Mouse (Mus musculus) G1E (cell line): Measurements from ENCODE around the gene Tmprss13. TPM values are rescaled to one million over a fixed set of nuclear protein-coding genes. Genes with fewer than 3 reads are reported as not detected.

Experiments used
- ATAC-seq: 2 replicates; pipeline ENCODE4 v1.8.0; 2016; ENCODE audit warnings: mild to moderate bottlenecking; ENCODE audit not compliant: insufficient number of reproducible peaks, poor library complexity, low FRiP score, severe bottlenecking; ENCODE audit errors: extremely low read depth
- DNase-seq: peaks from one replicate; pipeline ENCODE4 v3.0.0; 2012; ENCODE audit warnings: low spot score
- H3K27me3 ChIP-seq: 2 replicates; pipeline ENCODE4 v1.6.1; 2012; ENCODE audit warnings: mild to moderate bottlenecking, low read length, inconsistent platforms; ENCODE audit not compliant: insufficient read depth
- H3K36me3 ChIP-seq: replicated peaks from 2 replicates; pipeline ENCODE3; 2012; ENCODE audit warnings: mild to moderate bottlenecking, inconsistent platforms
- H3K4me1 ChIP-seq: 2 replicates; pipeline ENCODE4 v1.6.1; 2012; ENCODE audit warnings: low read depth, low read length, inconsistent platforms, mixed read lengths; ENCODE audit not compliant: insufficient read depth
- H3K4me3 ChIP-seq: 2 replicates; pipeline ENCODE4 v1.5.1; 2012; ENCODE audit warnings: low read depth, mild to moderate bottlenecking, inconsistent platforms, low read length, moderate library complexity, mixed read lengths
- H3K9me3 ChIP-seq: replicated peaks from 2 replicates; pipeline ENCODE4 v1.6.1; 2012; ENCODE audit warnings: inconsistent platforms
- CTCF ChIP-seq: IDR thresholded peaks from 2 replicates; pipeline ENCODE4 v1.5.1; 2012; ENCODE audit warnings: low read depth, low read length, inconsistent platforms, mixed read lengths
- GATA1 ChIP-seq: IDR thresholded peaks from 2 replicates; pipeline ENCODE4 v1.6.1; 2012; ENCODE audit warnings: borderline replicate concordance, low read length, inconsistent platforms, mixed read lengths
- GATA2 ChIP-seq: IDR thresholded peaks from 2 replicates; pipeline ENCODE4 v1.6.1; 2012; ENCODE audit warnings: low read depth, low read length, inconsistent platforms, borderline replicate concordance
- POLR2AphosphoS5 ChIP-seq: IDR thresholded peaks from 2 replicates; pipeline ENCODE4 v1.6.1; 2012; ENCODE audit warnings: low read depth, low read length, inconsistent platforms; ENCODE audit not compliant: insufficient replicate concordance
- TAL1 ChIP-seq: conservative IDR thresholded peaks from 2 replicates; pipeline ENCODE4 v1.6.1; 2012; ENCODE audit warnings: low read depth, low read length, inconsistent platforms, mixed read lengths
- polyA plus RNA-seq: library from polyadenylated mRNA; stranded (reverse); fragments of >175 nt; gene quantifications from 2 replicates; pipeline ENCODE4 v1.2.3, GENCODE M21; 2012
- total RNA-seq, 2 experiments: library from RNA; stranded (forward) in 1 of 2; stranded (reverse) in 1 of 2; fragments of 200-1000 nt in 1 of 2; fragments of >200 nt in 1 of 2; fragmentation: Nextera tagmentation in 1 of 2; gene quantifications; 2 replicates each; pipeline ENCODE4 v1.2.3; 2014 to 2017

Tmprss13 gene
- total and polyA plus RNA-seq, 3 experiments, result 0.05 TPM; not detected in 2

GRCm38 (mm10) chr9:45363639-45364214, 44.8 kb downstream of the Tmprss13 start:
- no peak for ATAC-seq
- Histone ChIP-seq H3K27me3 (peaks cover 6% of the 10 kb centered on the region; the same call in 1 of the 2 replicates), H3K9me3 (no peaks in the 10 kb centered on the region), H3K4me1 (no peaks in the 10 kb centered on the region), H3K36me3 (no peaks in the 10 kb centered on the region), H3K4me3 (no peak overlapping the region)
- no peak for DNase-seq
- TF ChIP-seq CTCF (no peak), TAL1 (no peak), GATA2 (no peak), GATA1 (no peak), POLR2AphosphoS5 (no peak)

- TF ChIP-seq GATA2 (no peak), GATA1 (no peak), CTCF (no peak), TAL1 (no peak), POLR2AphosphoS5 (no peak)
- no peak overlapping the region for H3K4me3 ChIP-seq
- no peaks in the 10 kb centered on the region for H3K9me3 ChIP-seq
- peaks cover 15% of the 10 kb centered on the region; the same call in 1 of the 2 replicates for H3K27me3 ChIP-seq
- ATAC-seq (no peak), DNase-seq (no peak)
- no peaks in the 10 kb centered on the region for H3K4me1 ChIP-seq
- H3K36me3 ChIP-seq, result no peaks in the 10 kb centered on the region
Observed at GRCm38 (mm10) chr9:45367716-45368115, 48.8 kb downstream of the Tmprss13 start.

GRCm38 (mm10) chr9:45368341-45368901, 49.5 kb downstream of the Tmprss13 start:
- Histone ChIP-seq H3K4me3 (no peak overlapping the region), H3K4me1 (no peaks in the 10 kb centered on the region), H3K27me3 (peaks cover 15% of the 10 kb centered on the region; the same call in 1 of the 2 replicates), H3K9me3 (no peaks in the 10 kb centered on the region), H3K36me3 (no peaks in the 10 kb centered on the region)
- ATAC-seq (no peak), DNase-seq (no peak)
- no peak for TF ChIP-seq GATA2
- no peak for TF ChIP-seq CTCF
- no peak for TF ChIP-seq POLR2AphosphoS5
- no peak for TF ChIP-seq TAL1
- no peak for TF ChIP-seq GATA1

- no peak for TF ChIP-seq POLR2AphosphoS5
- Histone ChIP-seq H3K36me3 (no peaks in the 10 kb centered on the region), H3K27me3 (peaks cover 15% of the 10 kb centered on the region; the same call in 1 of the 2 replicates), H3K4me3 (no peak within 1 kb of the TSS), H3K9me3 (no peaks in the 10 kb centered on the region), H3K4me1 (no peaks in the 10 kb centered on the region)
- ATAC-seq (no peak), DNase-seq (no peak)
Observed at GRCm38 (mm10) chr9:45370117-45370561, 51.2 kb downstream of the Tmprss13 start, which contains the start of gene Fxyd6. Gene Fxyd6, plus strand, starts transcription at chr9:45370185.

GRCm38 (mm10) chr9:45370616-45371336, 51.9 kb downstream of the Tmprss13 start:
- Histone ChIP-seq H3K27me3 (peaks cover 15% of the 10 kb centered on the region; the same call in 1 of the 2 replicates), H3K9me3 (no peaks in the 10 kb centered on the region), H3K4me3 (no peak overlapping the region), H3K36me3 (no peaks in the 10 kb centered on the region), H3K4me1 (no peaks in the 10 kb centered on the region)
- DNase-seq (no peak), ATAC-seq (no peak)
- TF ChIP-seq POLR2AphosphoS5, result no peak

GRCm38 (mm10) chr9:45371337-45371707, 52.4 kb downstream of the Tmprss13 start:
- Histone ChIP-seq H3K4me3 (no peak overlapping the region), H3K36me3 (no peaks in the 10 kb centered on the region), H3K27me3 (0 out of 2 replicates have a peak, but pooled peaks cover 12% of the 10 kb centered on the region), H3K9me3 (no peaks in the 10 kb centered on the region), H3K4me1 (no peaks in the 10 kb centered on the region)
- no peak for DNase-seq
- no peak for TF ChIP-seq GATA1
- TF ChIP-seq POLR2AphosphoS5, result no peak
- TF ChIP-seq TAL1, result no peak
- no peak for TF ChIP-seq GATA2
- no peak for TF ChIP-seq CTCF
- ATAC-seq, result no peak

- H3K9me3 ChIP-seq, result no peaks in the 10 kb centered on the region
- H3K27me3 ChIP-seq, result 0 out of 2 replicates have a peak, but pooled peaks cover 10% of the 10 kb centered on the region
- TF ChIP-seq GATA2 (no peak), CTCF (no peak), GATA1 (no peak), POLR2AphosphoS5 (no peak), TAL1 (no peak)
- ATAC-seq (no peak), DNase-seq (no peak)
- H3K4me1 ChIP-seq, result no peaks in the 10 kb centered on the region
- no peak overlapping the region for H3K4me3 ChIP-seq
- no peaks in the 10 kb centered on the region for H3K36me3 ChIP-seq
Observed at GRCm38 (mm10) chr9:45373896-45374295, 55.0 kb downstream of the Tmprss13 start.
